Mouse (Mus musculus): ENCODE measurements at regions not wholly inside any gene's neighbourhood (a gene's known extent, or its start where the extent isn't known, plus 50 kb on each side); places are given as distances from the start of the nearest gene placed in this dataset.

GRCm38 (mm10) chr7:39596403-39596802 is 78.8 kb downstream of the Zfp619 start:
- no peak overlapping the region for H3K9ac ChIP-seq (replicated peaks)
- ATAC-seq (ENCODE audit: insufficient read depth) = no peak
- no peaks in the 10 kb centered on the region for H3K36me3 ChIP-seq (replicated peaks; ENCODE audit: control insufficient read depth, insufficient read depth, low read depth)
- no peak overlapping the region for H3K27ac ChIP-seq
- H3K4me1 ChIP-seq (replicated peaks; ENCODE audit: control insufficient read depth in 2 of 2, insufficient read depth in 2 of 2, low read length in 1 of 2) = no peaks in the 10 kb centered on the region
- H3K27me3 ChIP-seq (ENCODE audit: control insufficient read depth, insufficient read depth, low read length) = no peaks in the 10 kb centered on the region
- TF ChIP-seq CTCF (IDR thresholded peaks at IDR 0.05; ENCODE audit: low read depth) (no peak), EP300 (IDR thresholded peaks at IDR 0.05; ENCODE audit: low read depth) (no peak)
- no peak overlapping the region for H3K4me2 ChIP-seq (ENCODE audit: low read depth)
- H3K4me3 ChIP-seq (ENCODE audit: insufficient read depth in 1 of 2, low read depth in 2 of 2, low read length in 2 of 2) = no peak overlapping the region
- DNase-seq (ENCODE audit: low read depth in 3 of 3, low spot score in 3 of 3) = no peak
- no peaks in the 10 kb centered on the region for H3K9me3 ChIP-seq (ENCODE audit: control insufficient read depth, low read length)

- no peaks in the 10 kb centered on the region for H3K36me3 ChIP-seq (replicated peaks; ENCODE audit: control insufficient read depth, insufficient read depth, low read depth)
- DNase-seq (ENCODE audit: low read depth in 3 of 3, low spot score in 3 of 3) = no peak
- no peak overlapping the region for H3K27ac ChIP-seq
- no peaks in the 10 kb centered on the region for H3K4me1 ChIP-seq (replicated peaks; ENCODE audit: control insufficient read depth in 2 of 2, insufficient read depth in 2 of 2, low read length in 1 of 2)
- WGBS (ENCODE audit: insufficient replicate concordance) = 49% methylated on average over 4 of the region's 4 CpGs
- H3K9me3 ChIP-seq (ENCODE audit: control insufficient read depth, low read length) = no peaks in the 10 kb centered on the region
- no peak overlapping the region for H3K9ac ChIP-seq (replicated peaks)
- TF ChIP-seq CTCF (IDR thresholded peaks at IDR 0.05; ENCODE audit: low read depth) = no peak
- ATAC-seq (ENCODE audit: insufficient read depth) = no peak
- H3K27me3 ChIP-seq (ENCODE audit: control insufficient read depth, insufficient read depth, low read length) = no peaks in the 10 kb centered on the region
- no peak overlapping the region for H3K4me3 ChIP-seq (ENCODE audit: insufficient read depth in 1 of 2, low read depth in 2 of 2, low read length in 2 of 2)
- no peak overlapping the region for H3K4me2 ChIP-seq (ENCODE audit: low read depth)
These were observed 96.2 kb downstream of the Zfp619 start for GRCm38 (mm10) chr7:39613767-39614166.

GRCm38 (mm10) chr7:39615092-39615491 is 97.5 kb downstream of the Zfp619 start:
- Histone ChIP-seq H3K4me3 (ENCODE audit: insufficient read depth in 1 of 2, low read depth in 2 of 2, low read length in 2 of 2) (no peak overlapping the region), H3K4me2 (ENCODE audit: low read depth) (no peak overlapping the region), H3K4me1 (replicated peaks; ENCODE audit: control insufficient read depth in 2 of 2, insufficient read depth in 2 of 2, low read length in 1 of 2) (no peaks in the 10 kb centered on the region), H3K36me3 (replicated peaks; ENCODE audit: control insufficient read depth, insufficient read depth, low read depth) (no peaks in the 10 kb centered on the region), H3K9me3 (ENCODE audit: control insufficient read depth, low read length) (no peaks in the 10 kb centered on the region), H3K27ac (no peak overlapping the region), H3K27me3 (ENCODE audit: control insufficient read depth, insufficient read depth, low read length) (no peaks in the 10 kb centered on the region), H3K9ac (replicated peaks) (no peak overlapping the region)
- DNase-seq (ENCODE audit: low read depth in 3 of 3, low spot score in 3 of 3) (no peak), ATAC-seq (ENCODE audit: insufficient read depth) (no peak)
- 23% methylated on average over 2 of the region's 2 CpGs for WGBS (ENCODE audit: insufficient replicate concordance)
- TF ChIP-seq CTCF (IDR thresholded peaks at IDR 0.05; ENCODE audit: low read depth) (no peak), EP300 (IDR thresholded peaks at IDR 0.05; ENCODE audit: low read depth) (no peak)

GRCm38 (mm10) chr7:39621796-39622195 is 104.2 kb downstream of the Zfp619 start:
- H3K4me1 ChIP-seq (replicated peaks; ENCODE audit: control insufficient read depth in 2 of 2, insufficient read depth in 2 of 2, low read length in 1 of 2) = no peaks in the 10 kb centered on the region
- no peak overlapping the region for H3K9ac ChIP-seq (replicated peaks)
- TF ChIP-seq CTCF (IDR thresholded peaks at IDR 0.05; ENCODE audit: low read depth) = no peak
- no peak for TF ChIP-seq EP300 (IDR thresholded peaks at IDR 0.05; ENCODE audit: low read depth)
- no peak overlapping the region for H3K4me3 ChIP-seq (ENCODE audit: insufficient read depth in 1 of 2, low read depth in 2 of 2, low read length in 2 of 2)
- ATAC-seq (ENCODE audit: insufficient read depth) (no peak), DNase-seq (ENCODE audit: low read depth in 3 of 3, low spot score in 3 of 3) (no peak)
- H3K9me3 ChIP-seq (ENCODE audit: control insufficient read depth, low read length) = no peaks in the 10 kb centered on the region
- H3K4me2 ChIP-seq (ENCODE audit: low read depth) = no peak overlapping the region
- no peaks in the 10 kb centered on the region for H3K36me3 ChIP-seq (replicated peaks; ENCODE audit: control insufficient read depth, insufficient read depth, low read depth)
- no peaks in the 10 kb centered on the region for H3K27me3 ChIP-seq (ENCODE audit: control insufficient read depth, insufficient read depth, low read length)
- WGBS (ENCODE audit: insufficient replicate concordance) = 72% methylated on average over 2 of the region's 2 CpGs
- H3K27ac ChIP-seq = no peak overlapping the region

GRCm38 (mm10) chr7:39632836-39633235 is 115.3 kb downstream of the Zfp619 start:
- no peaks in the 10 kb centered on the region for H3K4me1 ChIP-seq (replicated peaks; ENCODE audit: control insufficient read depth in 2 of 2, insufficient read depth in 2 of 2, low read length in 1 of 2)
- H3K27me3 ChIP-seq (ENCODE audit: control insufficient read depth, insufficient read depth, low read length) = no peaks in the 10 kb centered on the region
- no peak for DNase-seq (ENCODE audit: low read depth in 3 of 3, low spot score in 3 of 3)
- no peak overlapping the region for H3K4me3 ChIP-seq (ENCODE audit: insufficient read depth in 1 of 2, low read depth in 2 of 2, low read length in 2 of 2)
- no peak for TF ChIP-seq CTCF (IDR thresholded peaks at IDR 0.05; ENCODE audit: low read depth)
- no peak for TF ChIP-seq EP300 (IDR thresholded peaks at IDR 0.05; ENCODE audit: low read depth)
- H3K27ac ChIP-seq = no peak overlapping the region
- no peaks in the 10 kb centered on the region for H3K36me3 ChIP-seq (replicated peaks; ENCODE audit: control insufficient read depth, insufficient read depth, low read depth)
- WGBS (ENCODE audit: insufficient replicate concordance) = 33% methylated on average over 3 of the region's 3 CpGs
- H3K9me3 ChIP-seq (ENCODE audit: control insufficient read depth, low read length) = no peaks in the 10 kb centered on the region
- H3K4me2 ChIP-seq (ENCODE audit: low read depth) = no peak overlapping the region
- H3K9ac ChIP-seq (replicated peaks) = no peak overlapping the region
- ATAC-seq (ENCODE audit: insufficient read depth) = no peak

GRCm38 (mm10) chr7:39642333-39642732 is 124.8 kb downstream of the Zfp619 start:
- DNase-seq (ENCODE audit: low read depth in 3 of 3, low spot score in 3 of 3) (no peak), ATAC-seq (ENCODE audit: insufficient read depth) (no peak)
- Histone ChIP-seq H3K9me3 (ENCODE audit: control insufficient read depth, low read length) (no peaks in the 10 kb centered on the region), H3K27ac (no peak overlapping the region), H3K27me3 (ENCODE audit: control insufficient read depth, insufficient read depth, low read length) (no peaks in the 10 kb centered on the region), H3K36me3 (replicated peaks; ENCODE audit: control insufficient read depth, insufficient read depth, low read depth) (no peaks in the 10 kb centered on the region), H3K4me1 (replicated peaks; ENCODE audit: control insufficient read depth in 2 of 2, insufficient read depth in 2 of 2, low read length in 1 of 2) (no peaks in the 10 kb centered on the region), H3K9ac (replicated peaks) (no peak overlapping the region), H3K4me3 (ENCODE audit: insufficient read depth in 1 of 2, low read depth in 2 of 2, low read length in 2 of 2) (no peak overlapping the region), H3K4me2 (ENCODE audit: low read depth) (no peak overlapping the region)
- 59% methylated on average over 4 of the region's 4 CpGs for WGBS (ENCODE audit: insufficient replicate concordance)
- TF ChIP-seq EP300 (IDR thresholded peaks at IDR 0.05; ENCODE audit: low read depth) (no peak), CTCF (IDR thresholded peaks at IDR 0.05; ENCODE audit: low read depth) (no peak)
